Mouse (Mus musculus): ENCODE data around the gene Mrgprd.

Gene Mrgprd

GRCm38 (mm10) chr7:145314785-145315411 is at the start of gene Mrgprd:
Mrgprd (plus strand) TSS chr7:145314835.
- no peak for DNase-seq

DNA sequence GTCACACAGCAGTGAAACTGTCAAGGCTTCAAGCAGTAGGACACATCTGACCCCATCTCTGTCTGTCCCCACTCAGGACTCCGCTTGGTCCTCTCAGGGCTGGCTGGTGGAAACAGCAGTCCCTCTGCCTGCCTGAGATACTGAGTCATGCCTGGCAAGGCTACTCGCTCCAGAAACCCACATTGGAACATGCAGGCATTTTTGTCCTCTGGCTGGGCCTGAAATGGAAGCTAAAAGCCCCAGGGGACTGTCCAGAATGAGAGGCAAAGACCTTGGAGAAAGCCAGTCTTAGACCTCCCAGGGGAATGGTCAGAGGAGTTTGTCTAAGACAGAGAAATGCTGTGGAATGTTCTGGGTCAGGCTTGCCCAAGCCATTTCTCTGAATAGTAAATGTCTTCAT is 48.6 kb upstream of the Mrgprd start:
- DNase-seq, result no peak

GRCm38 (mm10) chr7:145268890-145269289 is 45.7 kb upstream of the Mrgprd start:
- no peak for DNase-seq

DNA sequence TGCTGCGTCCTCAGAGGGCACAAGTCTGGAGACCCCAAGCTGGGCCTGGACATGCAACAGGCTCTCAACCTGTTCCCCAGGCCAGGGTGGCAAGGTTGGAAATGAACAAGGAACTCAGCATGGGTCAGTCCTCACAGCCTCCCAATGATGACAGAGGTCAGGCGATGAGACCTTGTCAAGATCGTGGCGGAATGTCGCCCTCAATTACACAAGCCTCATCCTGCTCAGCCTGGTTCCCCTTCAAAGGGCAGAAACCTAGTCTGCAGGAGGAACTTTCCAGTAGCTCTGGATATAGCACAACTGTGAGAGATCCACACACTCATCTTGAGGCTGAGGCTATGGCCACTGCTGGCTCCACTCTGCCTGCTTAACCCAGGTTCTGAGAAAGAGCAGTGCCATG is 43.7 kb upstream of the Mrgprd start:
- DNase-seq, result no peak

DNA sequence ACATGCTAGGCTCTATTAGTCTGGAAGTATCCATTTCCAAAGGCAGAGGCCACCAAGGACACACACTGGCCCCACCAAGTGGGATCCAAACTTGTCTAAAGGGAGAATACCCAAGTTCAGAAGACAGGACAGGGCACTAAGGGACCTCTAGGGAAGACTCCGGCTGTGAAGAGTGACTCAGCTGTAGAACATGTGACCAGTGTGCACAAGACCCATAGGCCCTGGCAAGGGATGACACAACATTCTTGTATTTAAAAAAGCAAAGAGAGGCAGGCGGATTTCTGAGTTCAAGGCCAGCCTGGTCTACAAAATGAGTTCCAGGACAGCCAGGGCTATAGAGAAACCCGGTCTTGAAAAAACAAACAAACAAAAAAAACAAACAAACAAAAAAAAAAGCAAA is 39.1 kb upstream of the Mrgprd start:
- DNase-seq, result no peak

GRCm38 (mm10) chr7:145281396-145281795 is 33.2 kb upstream of the Mrgprd start:
- DNase-seq, result no peak

DNA sequence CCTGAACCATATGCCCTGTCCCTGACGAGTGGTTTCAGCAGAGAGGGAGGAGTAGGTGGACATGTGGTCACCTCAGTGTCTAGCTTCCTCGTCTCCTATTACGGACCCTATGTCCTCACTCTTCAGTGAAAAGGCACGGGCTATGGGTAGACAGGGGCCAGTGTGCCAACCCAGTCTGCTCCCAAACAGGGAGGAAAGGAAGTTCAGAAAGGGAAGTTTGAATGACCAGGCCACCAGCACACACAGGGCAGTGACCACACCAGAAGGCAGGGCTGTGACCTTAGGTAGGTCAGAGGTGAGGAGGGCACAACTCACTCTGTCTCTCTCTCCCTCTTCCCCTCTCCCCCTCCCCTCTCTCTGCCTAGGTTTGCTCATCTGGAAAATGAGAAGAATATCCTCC is 31.6 kb upstream of the Mrgprd start:
- DNase-seq, result no peak

DNA sequence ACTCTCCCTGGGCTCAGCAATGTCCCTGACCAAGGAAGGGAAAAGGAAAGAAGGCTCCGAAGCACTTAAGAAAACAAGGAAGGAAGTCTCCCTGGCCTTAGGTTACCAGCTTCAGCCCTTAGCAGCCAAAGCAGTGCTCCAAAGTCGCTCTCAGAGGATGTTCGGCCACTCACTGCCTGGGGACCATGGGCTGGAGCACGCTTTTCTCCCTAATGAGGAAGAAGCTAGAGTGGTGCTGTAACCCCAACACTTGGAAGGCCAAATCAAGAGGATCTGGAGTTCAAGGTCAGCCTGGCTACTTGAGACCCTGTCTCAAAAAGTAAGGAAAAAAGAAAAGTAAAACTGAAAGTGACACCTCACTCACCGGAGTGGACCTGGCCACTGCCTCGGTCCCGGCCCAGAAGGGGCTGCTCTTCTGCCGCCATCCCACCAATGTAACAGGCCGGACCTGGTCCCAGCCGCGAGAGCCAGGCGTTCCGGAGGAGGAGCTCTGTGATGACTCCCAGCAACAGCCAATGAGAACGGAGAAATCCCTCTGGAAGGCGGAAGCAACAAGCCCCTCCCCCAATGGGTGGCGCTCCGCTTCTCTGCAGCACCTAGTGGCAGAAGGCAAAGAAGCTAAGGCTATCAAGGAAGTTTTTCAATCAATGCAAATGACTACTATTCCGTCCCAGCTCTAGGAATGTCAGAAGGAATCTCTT is 31.0 kb upstream of the Mrgprd start, which contains the start of gene Tpcn2:
Gene Tpcn2 (minus strand): TSS at position 525 of the 701 bp plus-strand sequence.
- DNase-seq, result peak; percentile 96

DNA sequence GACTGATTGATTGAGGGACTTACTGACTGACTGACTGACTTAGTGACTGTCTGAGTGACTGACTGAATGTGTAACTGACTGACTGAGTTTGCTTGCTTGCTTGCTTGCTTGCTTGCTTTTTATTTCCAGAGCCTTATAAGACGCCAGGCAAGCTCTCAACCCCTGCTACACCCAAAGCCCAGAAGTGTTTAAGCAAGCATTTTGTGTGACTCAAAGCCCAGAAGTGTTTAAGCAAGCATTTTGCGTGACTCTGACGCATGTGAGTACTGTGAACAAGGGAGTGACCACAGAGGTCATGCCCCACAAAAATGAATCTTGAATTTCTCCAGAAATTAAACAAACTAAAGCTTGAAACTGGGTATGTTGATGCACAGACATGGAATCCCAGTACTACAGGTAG is 30.3 kb upstream of the Mrgprd start:
- DNase-seq, result no peak

DNA sequence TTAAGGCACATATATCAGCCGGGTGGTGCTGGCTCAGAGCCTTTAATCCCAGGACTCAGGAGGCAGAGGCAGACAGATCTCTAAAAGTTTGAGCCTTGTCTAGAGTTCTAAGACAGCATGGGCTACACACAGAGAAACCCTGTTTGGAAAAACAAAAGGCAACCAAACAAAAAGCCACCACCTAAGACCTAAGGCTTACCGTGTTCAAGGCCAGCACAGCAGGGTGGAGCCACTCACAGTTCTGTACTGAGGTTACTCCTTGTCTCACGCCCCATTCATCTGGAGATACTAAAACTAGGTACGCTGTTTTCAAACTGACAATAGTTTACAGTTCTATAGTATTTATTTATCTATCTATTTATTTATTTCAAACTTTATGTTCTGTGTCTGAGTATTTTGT is 29.2 kb upstream of the Mrgprd start:
- no peak for DNase-seq

DNA sequence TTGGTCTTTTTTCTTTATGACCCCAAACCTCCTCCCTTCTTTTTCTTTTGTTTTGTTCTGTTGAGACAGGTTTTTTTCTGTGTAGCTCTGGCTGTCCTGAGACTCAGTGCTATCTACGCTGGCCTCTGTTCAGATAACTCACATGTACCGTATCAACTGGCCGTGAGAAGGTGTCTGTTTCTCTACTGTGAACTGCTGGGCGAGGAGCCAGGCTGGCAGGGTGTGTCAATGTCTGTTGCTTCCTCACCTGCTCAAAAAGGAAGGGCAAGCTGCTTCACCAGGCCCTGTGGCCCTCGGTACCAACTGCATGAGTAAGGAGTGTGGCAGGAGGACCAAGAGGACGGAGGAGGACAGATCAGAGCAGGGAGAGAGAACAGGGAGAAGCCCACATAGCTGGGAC is 27.2 kb upstream of the Mrgprd start:
- peak; percentile 89 for DNase-seq

DNA sequence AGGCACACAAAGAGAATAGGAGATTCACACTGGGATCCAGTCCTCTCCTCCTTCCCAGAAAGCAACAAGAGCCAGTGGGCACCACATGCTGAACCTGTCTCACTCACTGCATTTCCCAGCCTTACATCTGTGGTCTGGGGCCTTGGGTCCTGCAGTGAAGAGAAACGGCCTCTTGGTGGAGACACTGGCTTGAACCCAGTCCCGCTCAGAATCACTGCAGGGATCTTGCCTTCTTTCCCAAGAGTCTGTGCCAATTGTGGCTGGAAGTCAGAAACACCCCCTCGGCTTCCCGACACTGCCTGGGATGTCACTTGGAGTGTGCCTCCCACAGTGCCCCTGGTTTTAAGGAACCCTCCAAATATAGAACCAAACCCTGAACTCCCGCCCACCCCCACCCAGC is 25.3 kb upstream of the Mrgprd start:
- peak; percentile 83 for DNase-seq

DNA sequence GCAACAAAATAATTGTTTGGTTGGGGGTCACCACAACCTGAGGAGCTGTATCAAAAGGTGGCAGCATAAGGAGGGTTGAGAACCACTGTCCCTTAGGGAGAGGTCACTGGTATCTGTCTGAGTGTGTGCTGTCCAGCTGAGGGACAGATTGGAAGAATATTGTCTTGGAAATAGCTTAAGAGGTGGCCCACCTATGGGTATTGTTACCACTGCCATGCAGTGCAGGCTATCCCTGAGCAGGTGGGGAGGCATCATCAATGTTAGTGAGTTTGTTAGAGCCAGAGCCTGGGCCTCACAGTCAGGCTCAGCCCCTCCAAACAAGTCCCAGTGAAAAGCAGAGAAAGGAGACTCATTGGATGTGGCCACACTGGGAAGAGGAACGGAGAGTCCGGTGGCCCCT is 22.8 kb upstream of the Mrgprd start:
- no peak for DNase-seq

DNA sequence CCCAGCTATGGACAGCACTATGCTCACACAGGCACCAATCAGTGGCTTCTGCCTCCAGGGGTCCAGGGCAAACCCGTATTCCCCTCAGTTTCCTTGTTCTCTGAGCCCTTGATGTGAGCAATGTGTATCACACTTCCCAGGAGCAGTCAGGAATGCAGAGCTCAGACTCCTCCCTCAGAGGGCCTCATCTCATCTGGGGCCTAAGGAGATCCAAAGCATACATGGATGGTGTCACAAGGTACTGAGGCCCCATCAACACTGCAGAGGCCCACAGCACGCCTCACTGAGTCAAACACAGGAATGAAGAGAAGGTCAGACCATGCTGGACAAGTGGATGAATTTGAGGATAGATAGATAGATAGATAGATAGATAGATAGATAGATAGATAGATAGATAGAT is 21.9 kb upstream of the Mrgprd start:
- DNase-seq, result no peak

- no peak for DNase-seq
Measured at GRCm38 (mm10) chr7:145293859-145294258, 20.8 kb upstream of the Mrgprd start.

DNA sequence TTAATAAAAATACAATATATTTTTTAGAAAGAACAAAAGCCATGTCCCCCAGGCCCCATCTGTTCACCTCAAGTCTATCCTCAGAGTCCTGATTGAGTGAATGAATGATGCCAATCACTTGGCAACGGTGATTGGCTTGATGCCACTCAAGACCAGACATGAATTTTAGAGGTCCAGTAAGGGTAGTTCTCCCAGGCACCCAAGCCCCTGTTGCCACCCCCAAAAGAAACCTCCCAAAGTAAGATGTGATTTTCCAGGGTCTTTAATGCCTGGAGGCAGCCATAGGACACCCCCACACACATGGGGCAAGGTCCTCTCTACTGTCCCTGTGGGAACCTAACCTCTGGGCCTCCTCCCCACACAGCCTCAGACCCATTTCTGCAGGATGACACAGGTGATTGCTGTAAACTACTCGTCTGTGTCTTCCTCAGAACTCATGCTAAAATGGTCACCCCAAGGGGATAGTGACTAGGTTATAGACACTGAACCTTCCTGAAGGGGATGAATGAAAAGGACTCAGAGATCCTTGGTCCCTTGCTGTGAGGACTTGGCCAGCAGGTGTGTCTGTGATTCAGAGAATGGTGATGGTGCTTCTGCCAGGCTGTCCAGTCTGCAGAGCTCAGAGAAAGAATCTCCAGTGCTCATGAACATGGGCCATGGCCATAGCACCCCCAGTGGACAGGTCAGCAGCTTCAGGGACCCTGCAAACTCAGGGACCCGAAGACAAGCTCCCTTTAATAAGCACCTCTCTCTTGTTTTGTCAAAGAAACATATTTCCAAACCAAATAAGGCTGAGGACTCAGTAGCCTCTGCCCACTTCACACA is 15.8 kb upstream of the Mrgprd start:
- DNase-seq, result peak; percentile 79

- peak; percentile 95 for DNase-seq
Measured at GRCm38 (mm10) chr7:145299562-145300320, 14.9 kb upstream of the Mrgprd start.

DNA sequence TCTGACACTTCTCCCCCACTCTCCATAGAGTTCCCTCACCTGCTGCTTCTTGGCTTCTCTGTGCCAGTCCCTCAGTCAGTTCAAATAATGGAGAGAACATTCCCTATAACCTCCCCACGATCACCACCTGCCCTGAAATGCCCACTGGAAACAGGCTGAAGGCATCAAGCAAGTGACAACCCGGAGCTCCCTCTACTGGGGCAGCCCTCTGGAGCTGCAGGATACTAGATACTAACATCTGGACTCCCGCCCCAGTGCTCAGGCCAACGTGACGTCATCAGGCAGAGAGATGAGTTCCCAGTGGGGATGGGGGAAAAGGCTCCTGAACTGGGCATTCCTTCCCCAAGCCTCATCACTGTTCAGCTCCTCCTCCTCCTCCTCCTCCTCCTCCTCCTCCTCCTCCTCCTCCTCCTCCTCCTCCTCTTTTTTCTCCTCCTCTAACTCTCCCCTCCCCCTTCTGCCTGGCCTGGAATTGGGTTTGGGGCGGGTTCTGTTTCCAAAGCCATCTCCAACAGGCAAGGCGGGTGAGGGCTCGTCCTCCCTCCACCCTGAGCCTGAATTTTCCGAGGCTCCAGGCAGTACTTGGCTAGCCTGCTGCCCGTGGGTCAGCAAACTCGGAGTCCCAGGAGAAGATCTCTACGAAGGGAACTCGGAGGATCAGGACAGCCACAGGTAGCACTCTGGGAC is 14.2 kb upstream of the Mrgprd start, which contains the start of gene Mrgprf:
Gene Mrgprf (plus strand): TSS at position 508 of the 687 bp plus-strand sequence.
- no peak for DNase-seq

DNA sequence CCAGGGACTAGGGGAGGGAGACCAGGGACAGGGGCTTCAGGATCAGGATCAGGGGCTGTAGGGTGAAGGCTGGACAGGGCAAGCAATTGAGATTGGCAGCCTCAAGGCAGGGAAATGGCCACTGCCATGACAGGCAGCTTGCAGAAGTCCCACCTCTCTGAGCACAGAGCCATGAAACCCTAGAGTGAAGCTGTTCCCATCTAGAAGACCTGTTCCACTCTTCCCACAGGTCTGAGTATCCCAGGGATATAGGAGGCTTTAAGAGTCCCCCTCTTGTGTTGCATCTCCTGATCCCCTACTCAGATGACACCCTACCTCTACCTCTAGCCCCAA is 13.7 kb upstream of the Mrgprd start:
- DNase-seq, result no peak

- peak; percentile 85 for DNase-seq
Measured at GRCm38 (mm10) chr7:145301341-145302005, 13.2 kb upstream of the Mrgprd start.

DNA sequence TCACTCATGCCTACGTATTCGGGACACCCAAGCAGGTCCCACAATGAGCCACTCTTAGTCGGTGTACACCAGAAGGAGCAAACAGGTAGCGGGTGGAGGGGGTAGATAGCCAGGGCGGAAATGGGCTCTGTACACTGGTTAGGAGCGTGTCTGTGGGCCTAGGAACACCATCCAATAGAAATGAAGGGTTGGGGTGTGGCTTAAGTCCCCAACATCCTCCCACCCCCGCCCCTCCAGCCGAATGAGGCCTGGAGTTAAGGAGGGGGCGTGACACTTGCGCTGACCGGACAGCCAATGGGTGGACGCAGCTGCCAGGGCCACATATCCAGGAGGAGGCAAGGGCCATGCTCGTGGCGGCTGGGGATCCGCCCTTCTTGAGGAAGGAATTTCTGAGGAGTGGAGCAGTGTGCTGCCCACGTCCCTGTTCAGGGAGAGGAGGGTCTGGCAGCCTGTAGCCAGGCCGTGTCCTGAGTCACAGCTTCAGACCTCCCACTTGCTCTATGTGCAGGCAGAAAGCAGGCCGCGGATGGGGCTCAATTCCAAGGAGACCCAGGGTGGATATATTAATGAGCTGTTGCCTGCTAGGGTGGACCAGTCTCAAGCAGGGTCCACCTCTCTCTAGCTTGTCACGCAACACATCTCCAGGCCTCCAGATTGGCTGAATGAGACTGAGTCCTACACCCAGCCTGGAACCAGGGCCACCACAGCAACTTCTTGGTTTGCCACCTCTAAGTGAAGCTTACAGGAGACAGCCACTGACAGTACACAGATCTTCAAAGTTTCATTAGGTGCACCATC is 11.9 kb upstream of the Mrgprd start:
- peak; percentile 90 for DNase-seq

Data from cerebellum, adult 9-10 months (tissue).